In genomic region chr15:98634541-98635081, GRCm38 (mm10) we compare ENCODE assay signal across 8 mouse cellular contexts. TPM values are rescaled to one million over a fixed set of nuclear protein-coding genes. Genes with fewer than 3 reads are reported as not detected.
DNase-seq lines count a peak whose midpoint lies in the region; ATAC-seq and TF ChIP-seq lines count a peak whose summit lies in the region.

No protein-coding gene starts in this region.

- H3K4me3 ChIP-seq in hindbrain, embryonic 16.5 days (ENCODE audit: low read length): peak overlapping the region; percentile 75
- H3K4me3 ChIP-seq in left cerebral cortex, adult 2 months: peak overlapping the region; percentile 64

- H3K9me3 ChIP-seq in hindbrain, embryonic 16.5 days (ENCODE audit: control insufficient read depth, low read length): no peaks in the 10 kb centered on the region

- TF ChIP-seq CTCF in left cerebral cortex, adult 2 months (IDR thresholded peaks at IDR 0.05): no peak

- H3K4me1 ChIP-seq in hindbrain, embryonic 16.5 days (ENCODE audit: control insufficient read depth, insufficient read depth, low read depth, low read length): peaks cover 48% of the 10 kb centered on the region

- H3K27ac ChIP-seq in hindbrain, embryonic 16.5 days (ENCODE audit: low read depth, low read length): peak overlapping the region; percentile 93
- peak overlapping the region; percentile 80 for H3K27ac ChIP-seq in left cerebral cortex, adult 2 months

- peak; percentile 46 for DNase-seq in T-cell, adult 2 months (ENCODE audit: low spot score)
- peak; percentile 88 to 90 for DNase-seq in cerebellum, postnatal 25 days
- peak; percentile 54 for DNase-seq in gastrocnemius, adult 18-20 months (ENCODE audit: low spot score)
- peak; percentile 80 to 83 for DNase-seq in left cerebral cortex, adult 2 months (ENCODE audit: extremely low spot score in 1 of 2, low spot score in 2 of 2)
- DNase-seq in lung, postnatal 4 days: peak; percentile 84 to 86
- DNase-seq in right cerebral cortex, adult 2 months (ENCODE audit: low spot score in 2 of 2): peak; percentile 82 to 83
- DNase-seq in urinary bladder, postnatal 14 days (ENCODE audit: low spot score): peak; percentile 87

- peak; percentile 69 for ATAC-seq in hindbrain, embryonic 16.5 days

- 1% methylated on average over 55 of the region's 65 CpGs for WGBS in hindbrain, embryonic 16.5 days

- peak overlapping the region; percentile 91 for H3K9ac ChIP-seq in hindbrain, embryonic 16.5 days (ENCODE audit: low read depth, low read length)

- peaks cover 4% of the 10 kb centered on the region for H3K27me3 ChIP-seq in hindbrain, embryonic 16.5 days (replicated peaks; ENCODE audit: control insufficient read depth, insufficient read depth, low read length)

- no peaks in the 10 kb centered on the region for H3K36me3 ChIP-seq in hindbrain, embryonic 16.5 days (ENCODE audit: control insufficient read depth, insufficient read depth, low read length)

- peak overlapping the region; percentile 84 for H3K4me2 ChIP-seq in hindbrain, embryonic 16.5 days (ENCODE audit: low read length)

- intact Hi-C loops in left cerebral cortex, adult 2 months (cut with DNase I): no loop called here

RNA-seq across cellular contexts. Expression of gene Cacnb3, which starts 4.0 kb away (rescaled TPM):
- total RNA-seq in gastrocnemius, adult 18-20 months (2021): under 1 TPM; 0.64 to 0.85 TPM
- polyA plus RNA-seq in hindbrain, embryonic 16.5 days (2015; fragmentation: Nextera tagmentation; extraction: Ambion mirVana): 129 and 141 TPM in 2 replicates
- 100 to 1,000 TPM; 271 to 291 TPM for total RNA-seq in left cerebral cortex, adult 2 months (2021)

RNA-seq across cellular contexts. Expression of gene Adcy6, which starts 24.7 kb away (rescaled TPM):
- 10 to 100 TPM; 14.3 to 17.9 TPM for total RNA-seq in gastrocnemius, adult 18-20 months (2021)
- 9.1 and 10.1 TPM in 2 replicates for polyA plus RNA-seq in hindbrain, embryonic 16.5 days (2015; fragmentation: Nextera tagmentation; extraction: Ambion mirVana)
- total RNA-seq in left cerebral cortex, adult 2 months (2021): 10 to 100 TPM; 52.7 to 57.4 TPM

RNA-seq across cellular contexts. Expression of gene Ddx23, which starts 28.1 kb away (rescaled TPM):
- 10 to 100 TPM; 65.7 to 83.1 TPM for total RNA-seq in gastrocnemius, adult 18-20 months (2021)
- 17.8 and 19.7 TPM in 2 replicates for polyA plus RNA-seq in hindbrain, embryonic 16.5 days (2015; fragmentation: Nextera tagmentation; extraction: Ambion mirVana)
- total RNA-seq in left cerebral cortex, adult 2 months (2021): 10 to 100 TPM; 84.4 to 90.2 TPM

RNA-seq across cellular contexts. Expression of gene Rnd1, which starts 42.6 kb away (rescaled TPM):
- 1 to 10 TPM; 2.8 to 3.2 TPM for total RNA-seq in gastrocnemius, adult 18-20 months (2021)
- polyA plus RNA-seq in hindbrain, embryonic 16.5 days (2015; fragmentation: Nextera tagmentation; extraction: Ambion mirVana): 12.6 and 16.7 TPM in 2 replicates
- total RNA-seq in left cerebral cortex, adult 2 months (2021): 10 to 100 TPM; 27.4 to 27.7 TPM

Comparison
In these comparisons a context has a peak if more than half of its experiments do, and no peak if none do; other contexts are left out.
1. Peak in every context shown above with its lines: DNase-seq, ATAC-seq, H3K4me3 ChIP-seq and H3K27ac ChIP-seq.
2. RNA of gene Cacnb3, which starts 4.0 kb away (total RNA-seq): 271 to 291 TPM in left cerebral cortex, adult 2 months; 0.64 to 0.85 TPM in gastrocnemius, adult 18-20 months; every median in the first group is over 100 times any median in the second.